Mouse (Mus musculus) urinary bladder, postnatal 14 days (tissue): Measurements from ENCODE around the gene Nucb1.

Experiments used
- DNase-seq: peaks from one replicate; pipeline ENCODE4 v3.0.0; 2021; ENCODE audit warnings: low spot score

Gene Nucb1

DNA sequence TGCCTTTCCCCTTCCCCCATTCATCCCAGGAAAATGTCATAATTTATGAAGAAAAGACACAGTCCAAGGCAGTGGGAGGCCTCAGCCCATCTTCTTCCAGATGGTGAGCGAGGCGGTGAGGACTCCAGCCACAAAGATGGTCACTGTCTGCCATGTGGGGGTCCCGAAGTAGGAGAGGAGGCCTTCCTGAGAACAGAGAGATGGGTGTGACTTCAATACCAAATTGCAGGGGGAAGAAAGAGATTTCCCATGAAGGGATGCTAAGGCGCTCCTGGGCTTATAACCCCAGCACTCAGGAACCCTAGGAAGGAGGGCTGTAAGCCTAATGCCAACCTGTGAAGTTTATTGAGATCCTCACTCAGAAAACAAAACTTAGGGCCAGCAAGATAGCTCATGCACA lies 48.4 kb downstream of the Nucb1 start:
- no peak for DNase-seq

GRCm38 (mm10) chr7:45461326-45461725 lies 48.9 kb downstream of the Nucb1 start:
- DNase-seq, result no peak

DNA sequence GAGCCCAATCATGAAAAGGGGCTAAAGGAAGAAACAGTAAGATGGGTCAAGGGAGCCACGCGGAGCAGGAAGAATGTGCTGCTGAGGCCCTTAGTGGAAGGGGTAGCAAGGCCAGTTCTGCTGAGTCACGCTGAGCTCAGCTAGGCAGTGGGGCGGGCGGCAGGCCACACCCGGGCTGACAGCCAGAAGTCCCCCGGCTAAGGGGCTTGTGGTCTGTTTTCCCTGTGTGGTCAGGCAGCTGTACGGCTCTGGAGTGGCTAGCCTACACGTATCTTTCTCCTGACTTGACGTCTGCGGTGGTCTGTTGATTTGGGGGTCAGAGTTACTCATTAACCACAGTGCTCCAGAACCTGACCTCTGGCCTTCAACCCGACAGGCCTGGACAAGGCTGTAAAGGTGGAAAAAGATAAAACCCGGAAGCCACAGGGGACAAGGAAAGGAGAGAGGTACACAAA lies 49.3 kb downstream of the Nucb1 start:
- DNase-seq, result peak; percentile 84

GRCm38 (mm10) chr7:45460377-45460776 lies 49.8 kb downstream of the Nucb1 start:
- no peak for DNase-seq

DNA sequence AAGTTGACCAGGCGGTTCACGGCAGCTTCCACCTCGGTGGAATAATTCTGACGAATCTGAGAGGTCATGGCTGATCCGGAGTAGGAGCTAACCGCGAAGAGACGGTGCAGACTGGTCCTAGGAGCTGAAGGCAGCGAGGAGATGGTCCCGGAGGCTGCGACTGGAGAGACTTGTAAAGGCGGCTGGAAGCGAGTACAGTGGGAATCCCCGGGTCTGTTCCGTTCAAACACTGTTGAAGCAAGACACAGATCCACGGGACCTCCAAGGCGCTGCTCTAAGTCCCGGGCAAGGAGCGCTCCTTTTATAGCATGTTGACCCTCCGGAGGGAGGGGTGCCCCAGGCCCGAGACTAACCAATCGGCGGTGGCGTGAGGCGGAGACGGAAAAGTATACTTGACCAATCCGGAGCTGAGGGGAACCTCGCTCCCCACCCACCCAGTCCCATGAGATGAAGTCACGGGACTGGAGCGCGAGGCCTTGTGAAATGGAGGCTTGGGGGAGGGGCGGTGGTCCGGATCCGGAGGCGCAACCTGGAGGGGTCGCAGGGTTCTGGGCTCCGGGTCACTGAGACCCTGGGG lies 50.6 kb downstream of the Nucb1 start, which contains the start of gene Ftl1:
TSS of gene Ftl1 (minus strand) at position 321 of the 577 bp plus-strand sequence.
- peak; percentile 97 for DNase-seq

DNA sequence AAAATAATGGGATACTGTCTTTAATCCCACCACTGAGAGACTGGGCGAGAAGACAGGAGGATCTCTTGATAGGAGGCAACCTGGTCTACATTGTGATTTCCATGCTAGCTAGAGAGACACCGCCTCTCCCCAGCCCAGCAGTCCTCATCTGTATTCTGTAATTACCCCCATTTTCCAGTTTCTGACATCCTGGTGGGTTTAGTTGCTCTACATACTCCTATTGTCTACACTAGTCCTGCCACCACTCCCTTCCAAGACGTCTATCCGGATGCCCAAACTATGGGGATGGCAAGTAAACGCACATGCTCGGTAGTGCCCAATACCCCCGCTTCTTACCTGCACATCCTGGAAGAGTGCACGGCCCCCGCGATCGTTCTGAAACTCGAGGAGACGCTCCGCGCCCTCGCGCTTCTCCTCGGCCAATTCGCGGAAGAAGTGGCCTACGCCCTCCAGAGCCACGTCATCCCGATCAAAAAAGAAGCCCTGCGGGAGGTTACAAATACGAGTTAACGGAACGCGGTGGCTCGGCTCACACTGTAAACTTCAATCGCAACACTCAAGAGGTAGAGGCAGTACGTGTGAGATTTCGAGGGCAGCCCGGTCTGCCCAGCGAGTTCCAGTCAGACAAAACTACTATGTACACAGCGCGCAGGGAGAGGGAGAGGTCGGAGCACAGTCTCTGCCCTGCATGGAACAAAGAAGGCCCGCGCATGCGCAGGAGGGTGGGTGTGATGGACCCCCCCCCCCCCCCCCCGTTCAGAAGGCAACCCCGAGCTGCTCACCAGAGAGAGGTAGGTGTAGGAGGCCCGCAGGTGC lies 51.2 kb downstream of the Nucb1 start:
- peak; percentile 80 for DNase-seq

DNA sequence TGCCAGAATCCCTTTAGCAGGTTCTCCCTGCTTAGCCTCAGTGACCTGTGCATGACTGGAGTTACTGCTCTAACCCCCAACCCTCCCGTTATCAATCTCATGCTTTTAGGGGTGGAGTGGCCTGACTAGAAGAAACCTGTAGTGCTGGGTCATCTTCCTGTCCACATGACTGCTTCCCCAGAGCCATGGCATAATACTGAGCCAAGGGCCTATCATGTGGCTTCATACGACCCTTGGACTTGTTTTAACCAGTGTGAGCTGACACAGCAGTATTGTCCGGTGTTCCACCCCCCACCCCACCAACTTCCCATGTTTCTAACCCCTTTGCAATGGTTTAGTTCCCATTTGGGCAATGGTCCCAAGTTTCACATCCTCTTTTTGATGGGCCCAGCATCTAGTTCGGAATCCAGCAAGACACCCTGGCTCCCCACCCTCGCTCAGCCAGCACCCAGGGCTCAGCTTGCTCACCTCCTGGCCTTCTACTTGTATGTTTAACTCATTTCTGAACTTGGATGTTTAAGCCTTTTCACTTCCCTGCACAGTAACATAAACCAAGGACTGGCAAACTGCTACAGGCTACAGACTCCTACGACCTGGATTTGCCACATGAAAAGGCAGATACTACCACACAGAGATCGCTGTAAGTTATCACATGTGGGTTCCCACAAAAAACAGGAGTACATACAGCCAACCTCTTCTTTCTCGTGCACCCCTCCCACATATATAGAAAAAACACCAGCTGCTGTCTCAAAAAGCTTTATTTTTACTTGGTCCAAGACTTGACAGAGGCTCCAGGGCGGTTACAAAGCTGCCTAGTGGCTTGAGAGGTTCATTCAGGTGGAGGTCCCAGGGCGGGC lies 52.8 kb downstream of the Nucb1 start:
- DNase-seq, result no peak

GRCm38 (mm10) chr7:45456721-45457203 lies 53.4 kb downstream of the Nucb1 start:
- DNase-seq, result no peak

GRCm38 (mm10) chr7:45455932-45456696 lies 54.1 kb downstream of the Nucb1 start:
- DNase-seq, result no peak

- no peak for DNase-seq
These were observed 55.2 kb downstream of the Nucb1 start for GRCm38 (mm10) chr7:45454971-45455370.

GRCm38 (mm10) chr7:45451344-45451982 lies 58.7 kb downstream of the Nucb1 start:
- DNase-seq, result peak; percentile 84

DNA sequence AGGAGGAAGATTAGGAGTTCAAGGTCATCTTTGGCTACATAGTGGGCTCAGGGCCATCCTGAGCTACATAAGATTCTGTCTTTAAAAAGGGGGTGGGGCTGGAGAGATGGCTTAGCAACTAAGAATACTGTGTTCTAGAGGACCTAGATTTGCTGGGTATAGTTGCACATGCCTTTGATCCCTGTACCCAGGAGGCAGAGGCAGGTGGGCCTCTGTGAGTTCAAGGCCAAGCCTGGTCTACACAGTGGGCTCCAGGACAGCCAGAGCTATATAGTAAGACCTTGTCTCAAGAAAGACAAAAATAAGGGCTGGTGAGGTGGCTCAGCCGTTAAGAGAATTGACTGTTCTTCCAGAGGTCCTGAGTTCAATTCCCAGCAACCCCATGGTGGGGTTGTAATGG lies 60.2 kb downstream of the Nucb1 start:
- no peak for DNase-seq

GRCm38 (mm10) chr7:45447325-45447990 lies 62.7 kb downstream of the Nucb1 start:
- no peak for DNase-seq

GRCm38 (mm10) chr7:45446589-45446988 lies 63.6 kb downstream of the Nucb1 start:
- no peak for DNase-seq

DNA sequence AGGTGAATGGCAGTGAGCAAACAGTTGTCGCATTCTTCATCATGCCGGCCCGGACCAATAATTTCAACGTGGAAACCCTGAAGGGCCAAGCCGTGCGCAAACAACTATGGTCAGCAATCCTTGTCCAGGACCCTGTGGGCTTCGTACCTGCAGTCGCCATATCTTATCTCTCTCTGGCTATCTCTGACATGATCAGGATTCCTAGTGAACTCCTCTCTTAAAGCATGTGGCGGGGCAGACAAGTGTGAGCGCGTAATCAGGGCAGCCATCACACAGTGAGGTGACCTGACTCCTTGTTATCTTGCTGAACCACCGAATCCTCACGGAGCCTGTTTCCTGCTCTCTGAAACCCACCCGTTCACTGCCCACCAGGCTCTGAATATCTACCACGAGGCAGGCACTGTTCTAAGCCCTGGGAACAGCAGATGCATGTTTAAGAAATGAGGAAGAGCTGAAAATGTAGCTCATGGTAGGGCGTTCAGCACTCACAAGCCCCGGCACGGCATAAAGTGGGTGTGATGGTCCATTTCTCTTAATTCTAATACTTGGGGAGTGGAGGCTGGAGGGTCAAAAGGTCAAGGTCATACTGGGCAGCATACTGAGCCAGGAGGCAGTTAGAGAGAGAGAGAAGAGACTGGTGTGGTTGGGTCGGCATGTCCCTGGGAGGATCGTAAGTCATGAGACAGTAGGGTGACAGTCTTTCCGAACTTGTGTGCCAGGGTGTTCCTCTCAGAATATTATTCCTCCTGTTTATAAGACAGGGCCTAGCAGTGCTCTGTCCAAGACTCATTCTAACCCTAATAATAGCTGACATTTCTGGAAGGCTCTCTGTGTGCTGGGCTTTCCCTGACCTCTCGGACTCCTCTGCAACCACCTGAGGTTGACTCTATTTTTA lies 66.4 kb downstream of the Nucb1 start:
- no peak for DNase-seq
